Mouse (Mus musculus): ENCODE data around the gene Mafk. TPM values are rescaled to one million over a fixed set of nuclear protein-coding genes. Genes with fewer than 3 reads are reported as not detected.

The Mafk gene
- polyA plus RNA-seq, 1 experiment from 2014 or later, result 18.8 TPM

DNA sequence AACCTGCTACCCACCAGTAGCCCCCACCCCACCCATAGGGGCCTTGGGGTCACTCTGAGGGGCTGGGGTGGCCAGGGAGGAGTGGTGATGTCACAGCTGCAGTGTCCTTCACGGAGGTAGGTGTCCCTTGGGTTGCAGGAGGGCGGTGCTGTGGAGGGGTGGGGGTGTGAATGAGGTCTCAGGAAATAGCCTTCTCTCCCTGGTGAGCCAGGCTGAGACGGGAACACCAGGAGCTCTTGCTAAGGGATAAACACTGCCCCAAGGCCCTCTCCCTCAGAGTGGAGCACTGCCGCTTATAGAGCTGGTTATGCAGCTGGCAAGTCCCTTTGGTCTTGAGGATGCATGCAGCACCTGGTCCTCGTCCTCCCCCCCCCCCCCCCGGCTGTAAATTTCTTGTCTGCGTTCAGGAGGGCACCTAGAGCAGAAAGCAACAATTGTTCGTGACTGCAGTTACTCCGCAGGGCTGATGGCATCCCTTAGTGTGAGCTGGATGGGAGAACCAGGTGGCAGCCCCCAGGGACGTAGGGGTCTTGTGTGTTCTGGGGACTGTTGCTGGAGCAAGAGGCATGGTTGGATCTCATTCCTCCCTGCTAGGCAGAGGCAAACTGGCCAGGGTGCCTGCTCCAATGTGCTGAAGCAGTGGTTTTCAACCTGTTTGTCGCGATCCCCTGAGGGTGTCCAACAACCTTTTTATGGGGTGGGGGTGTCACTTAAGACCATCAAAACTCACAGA is 7.0 kb downstream of the Mafk start:
- no peaks in the 10 kb centered on the region for H3K27me3 ChIP-seq (replicated peaks)
- ATAC-seq (replicated peaks), result peak; percentile 52
- H3K4me2 ChIP-seq, result peak overlapping the region; percentile 85
- H3K4me1 ChIP-seq, result peaks cover 38% of the 10 kb centered on the region
- peak overlapping the region; percentile 95 for H3K27ac ChIP-seq
- H3K36me3 ChIP-seq (replicated peaks), result peaks cover 12% of the 10 kb centered on the region; the same call in 1 of the 2 replicates
- 29% methylated on average over 12 of the region's 12 CpGs for WGBS
- peak overlapping the region; percentile 59 for H3K9ac ChIP-seq
- no peaks in the 10 kb centered on the region for H3K9me3 ChIP-seq
- peak overlapping the region; percentile 42 for H3K4me3 ChIP-seq

DNA sequence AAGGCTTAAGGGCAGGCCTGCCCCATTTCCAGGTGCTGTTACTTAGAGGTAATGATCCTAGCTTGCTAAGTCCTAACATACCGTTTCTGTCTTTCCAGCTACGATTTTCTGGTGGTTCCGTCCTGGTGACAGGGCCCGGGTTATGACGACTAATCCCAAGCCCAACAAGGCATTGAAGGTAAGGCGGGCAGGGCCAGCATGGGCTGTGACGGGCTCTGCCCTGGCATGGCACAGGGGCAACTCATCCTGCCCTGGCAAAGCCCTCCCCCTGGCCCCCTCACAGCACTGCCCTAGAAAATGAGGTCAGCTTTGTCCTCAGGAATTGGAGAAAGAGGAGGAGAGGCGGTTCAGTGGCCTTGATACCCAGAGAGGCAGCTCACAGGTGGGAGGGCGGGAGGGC is 7.7 kb downstream of the Mafk start:
- 89% methylated on average over 9 of the region's 9 CpGs for WGBS
- peak overlapping the region; percentile 95; the same call in 1 of the 2 replicates for H3K27ac ChIP-seq
- H3K4me2 ChIP-seq, result peak overlapping the region; percentile 85
- H3K9ac ChIP-seq, result peak overlapping the region; percentile 59; the same call in 1 of the 2 replicates
- peaks cover 12% of the 10 kb centered on the region; the same call in 1 of the 2 replicates for H3K36me3 ChIP-seq (replicated peaks)
- peaks cover 43% of the 10 kb centered on the region for H3K4me1 ChIP-seq
- H3K4me3 ChIP-seq, result no peak overlapping the region; the same call in 1 of the 2 replicates
- H3K9me3 ChIP-seq, result no peaks in the 10 kb centered on the region
- no peak for ATAC-seq (replicated peaks)
- H3K27me3 ChIP-seq (replicated peaks), result no peaks in the 10 kb centered on the region

DNA sequence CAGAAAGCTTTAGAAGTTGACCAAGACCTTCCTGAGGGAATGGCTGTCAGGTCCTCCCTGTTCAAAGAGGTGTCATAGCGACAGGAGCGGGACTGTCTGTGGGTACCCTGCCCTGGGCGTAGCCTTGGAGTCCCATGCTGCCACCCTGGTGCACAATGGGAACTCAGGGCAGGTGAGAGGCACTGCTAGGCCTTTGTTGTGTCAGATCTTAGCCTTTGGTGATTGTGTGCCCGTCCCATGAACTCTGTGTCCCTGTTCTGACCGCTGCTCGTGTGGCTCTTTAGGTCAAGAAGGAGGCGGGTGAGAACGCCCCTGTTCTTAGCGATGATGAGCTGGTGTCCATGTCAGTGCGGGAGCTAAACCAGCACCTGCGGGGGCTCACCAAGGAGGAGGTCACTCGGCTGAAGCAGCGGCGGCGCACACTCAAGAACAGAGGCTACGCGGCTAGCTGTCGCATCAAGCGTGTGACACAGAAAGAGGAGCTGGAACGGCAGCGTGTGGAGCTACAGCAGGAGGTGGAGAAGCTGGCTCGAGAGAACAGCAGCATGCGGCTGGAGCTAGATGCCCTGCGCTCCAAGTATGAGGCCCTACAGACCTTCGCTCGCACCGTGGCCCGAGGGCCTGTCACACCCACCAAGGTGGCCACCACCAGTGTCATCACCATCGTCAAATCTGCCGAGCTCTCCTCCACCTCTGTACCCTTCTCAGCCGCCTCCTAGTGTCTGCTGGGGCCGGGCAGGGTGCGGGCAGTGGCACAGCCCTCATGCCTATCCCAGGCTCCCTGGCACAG is 8.7 kb downstream of the Mafk start:
- Histone ChIP-seq H3K9me3 (no peaks in the 10 kb centered on the region), H3K4me3 (no peak overlapping the region), H3K4me2 (no peak overlapping the region), H3K27ac (no peak overlapping the region), H3K4me1 (peaks cover 45% of the 10 kb centered on the region), H3K9ac (no peak overlapping the region), H3K36me3 (replicated peaks) (peaks cover 12% of the 10 kb centered on the region; the same call in 1 of the 2 replicates), H3K27me3 (replicated peaks) (no peaks in the 10 kb centered on the region)
- 91% methylated on average over 33 of the region's 33 CpGs for WGBS
- ATAC-seq (replicated peaks), result no peak

DNA sequence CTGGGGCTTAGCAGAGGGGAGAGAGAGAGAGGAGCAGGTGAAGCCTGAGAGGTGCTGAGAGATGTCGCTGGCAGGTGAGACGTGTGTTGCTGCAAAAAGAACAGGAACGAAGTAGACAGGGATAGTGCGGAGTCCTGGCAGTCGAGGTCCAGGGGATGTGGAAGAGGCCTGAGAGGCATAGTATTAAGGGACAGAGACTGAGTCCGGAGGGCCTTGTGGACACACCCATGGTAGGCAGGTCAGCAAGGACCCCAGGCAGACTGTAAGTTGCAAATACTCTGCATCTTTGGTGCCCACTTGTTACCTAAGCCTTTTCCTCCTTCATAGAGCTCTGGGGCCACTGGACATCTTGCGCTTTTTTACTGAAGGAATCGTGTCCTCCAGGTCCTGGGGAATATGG is 9.9 kb downstream of the Mafk start:
- no peaks in the 10 kb centered on the region for H3K27me3 ChIP-seq (replicated peaks)
- WGBS, result 95% methylated on average over 8 of the region's 8 CpGs

DNA sequence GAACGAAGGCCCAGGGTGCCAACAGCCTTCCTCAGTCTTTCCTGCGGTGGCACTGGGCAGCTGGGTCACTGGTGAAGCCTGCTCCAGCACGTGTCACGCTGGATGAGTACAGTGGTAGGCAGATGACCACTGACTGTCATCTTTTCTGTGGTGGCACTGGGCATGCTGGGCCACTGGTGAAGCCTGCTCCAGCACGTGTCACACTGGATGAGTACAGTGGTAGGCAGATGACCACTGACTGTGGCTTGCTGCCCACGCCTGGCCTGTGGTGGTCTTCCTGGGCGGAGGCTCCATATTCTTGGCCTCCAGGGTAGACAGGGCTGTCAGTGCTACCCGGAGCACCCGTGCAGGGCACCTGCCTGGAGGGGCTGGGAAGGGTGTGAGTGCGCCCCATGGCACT is 10.6 kb downstream of the Mafk start:
- H3K4me2 ChIP-seq, result no peak overlapping the region
- peaks cover 12% of the 10 kb centered on the region; the same call in 1 of the 2 replicates for H3K36me3 ChIP-seq (replicated peaks)
- H3K4me3 ChIP-seq, result no peak overlapping the region
- no peak overlapping the region for H3K27ac ChIP-seq
- no peaks in the 10 kb centered on the region for H3K27me3 ChIP-seq (replicated peaks)
- 93% methylated on average over 10 of the region's 10 CpGs for WGBS
- peaks cover 36% of the 10 kb centered on the region for H3K4me1 ChIP-seq
- H3K9ac ChIP-seq, result no peak overlapping the region
- ATAC-seq (replicated peaks), result no peak
- H3K9me3 ChIP-seq, result no peaks in the 10 kb centered on the region

More for the DNA sequence above, 9.9 kb downstream of the Mafk start:
- H3K4me1 ChIP-seq, result peaks cover 42% of the 10 kb centered on the region
- H3K9ac ChIP-seq, result no peak overlapping the region
- no peak for ATAC-seq (replicated peaks)
- H3K27ac ChIP-seq, result no peak overlapping the region
- H3K36me3 ChIP-seq (replicated peaks), result peaks cover 12% of the 10 kb centered on the region; the same call in 1 of the 2 replicates
- H3K4me3 ChIP-seq, result no peak overlapping the region
- no peaks in the 10 kb centered on the region for H3K9me3 ChIP-seq
- no peak overlapping the region for H3K4me2 ChIP-seq

DNA sequence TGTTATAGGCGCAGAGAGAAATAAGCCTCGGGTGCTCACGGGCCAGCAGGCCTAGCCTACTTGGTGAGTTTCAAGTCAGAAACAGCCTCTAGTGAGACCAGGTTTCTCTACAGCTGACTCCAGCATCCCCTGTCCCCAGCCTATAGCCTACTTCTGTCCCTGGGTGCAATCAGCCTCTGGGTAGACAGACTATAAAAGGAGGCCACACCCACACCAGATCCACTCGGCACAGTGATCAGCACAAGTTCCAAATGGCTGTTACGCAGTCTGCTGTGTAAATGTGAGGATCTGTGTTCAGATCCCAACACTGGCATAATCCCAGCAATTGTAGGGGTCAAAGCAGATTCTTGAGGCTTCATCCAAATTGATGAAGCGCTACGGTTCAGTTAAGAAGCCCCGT is 11.9 kb downstream of the Mafk start:
- no peak for ATAC-seq (replicated peaks)
- no peaks in the 10 kb centered on the region for H3K27me3 ChIP-seq (replicated peaks)
- H3K4me1 ChIP-seq, result peaks cover 23% of the 10 kb centered on the region
- peaks cover 12% of the 10 kb centered on the region; the same call in 1 of the 2 replicates for H3K36me3 ChIP-seq (replicated peaks)
- no peak overlapping the region for H3K4me2 ChIP-seq
- no peaks in the 10 kb centered on the region for H3K9me3 ChIP-seq
- no peak overlapping the region for H3K9ac ChIP-seq
- WGBS, result 81% methylated on average over 8 of the region's 8 CpGs
- no peak overlapping the region for H3K27ac ChIP-seq
- H3K4me3 ChIP-seq, result no peak overlapping the region

DNA sequence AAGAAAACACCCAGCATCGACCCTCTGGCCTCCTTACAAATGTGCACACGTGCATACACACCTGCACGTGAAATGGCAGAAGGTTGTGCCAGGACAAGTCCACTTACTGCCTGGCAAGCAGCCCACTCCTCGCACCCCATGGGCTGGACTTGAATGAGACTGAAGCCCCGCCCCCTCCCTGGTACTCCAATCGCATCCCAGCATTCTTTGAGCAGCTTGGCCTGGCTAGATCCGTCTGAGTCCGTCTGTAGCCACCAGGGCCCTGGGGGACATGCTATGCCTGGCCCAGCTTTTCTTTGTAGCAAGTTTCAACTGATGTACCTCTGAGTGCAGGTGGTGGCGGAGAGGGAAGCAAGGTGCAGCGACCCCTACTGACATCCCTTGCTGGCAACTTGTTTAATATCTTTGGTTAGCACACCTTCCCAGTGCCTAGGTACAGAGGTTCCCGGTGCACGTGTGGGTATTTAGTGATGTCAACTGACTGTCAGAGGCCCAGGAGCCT is 12.3 kb downstream of the Mafk start:
- Histone ChIP-seq H3K9ac (no peak overlapping the region), H3K4me2 (no peak overlapping the region), H3K27me3 (replicated peaks) (no peaks in the 10 kb centered on the region), H3K4me1 (peaks cover 18% of the 10 kb centered on the region), H3K9me3 (no peaks in the 10 kb centered on the region), H3K4me3 (no peak overlapping the region), H3K27ac (no peak overlapping the region), H3K36me3 (replicated peaks) (peaks cover 12% of the 10 kb centered on the region; the same call in 1 of the 2 replicates)
- WGBS, result 10% methylated on average over 12 of the region's 12 CpGs
- ATAC-seq (replicated peaks), result peak; percentile 34; the same call in 1 of the 2 replicates

DNA sequence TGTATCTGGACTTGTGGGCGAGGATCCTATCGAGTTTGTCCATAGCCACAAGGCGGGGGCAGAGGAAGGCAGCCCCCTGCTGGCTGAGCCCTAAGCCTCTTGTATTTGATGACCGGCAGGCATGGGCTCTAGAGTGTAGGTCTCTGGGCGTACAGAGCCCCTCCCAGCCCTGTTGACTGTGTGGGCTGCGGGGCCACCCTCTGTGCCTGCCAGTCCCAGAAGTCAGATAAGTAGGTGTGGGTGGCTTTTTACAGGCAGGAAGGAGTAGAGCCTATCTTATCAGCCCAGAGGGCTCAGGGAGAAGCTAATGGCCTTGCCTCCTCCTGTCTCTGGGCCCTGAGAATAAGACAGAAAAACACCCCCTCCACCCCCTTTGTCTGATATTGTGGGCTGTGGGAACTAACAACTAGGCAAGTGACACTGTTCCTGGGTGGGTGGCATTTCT is 12.8 kb downstream of the Mafk start:
- Histone ChIP-seq H3K27ac (no peak overlapping the region), H3K27me3 (replicated peaks) (no peaks in the 10 kb centered on the region), H3K4me3 (no peak overlapping the region), H3K9ac (no peak overlapping the region), H3K4me2 (no peak overlapping the region), H3K36me3 (replicated peaks) (peaks cover 12% of the 10 kb centered on the region; the same call in 1 of the 2 replicates), H3K9me3 (no peaks in the 10 kb centered on the region), H3K4me1 (peaks cover 13% of the 10 kb centered on the region)
- ATAC-seq (replicated peaks), result no peak
- WGBS, result 4% methylated on average over 6 of the region's 6 CpGs

DNA sequence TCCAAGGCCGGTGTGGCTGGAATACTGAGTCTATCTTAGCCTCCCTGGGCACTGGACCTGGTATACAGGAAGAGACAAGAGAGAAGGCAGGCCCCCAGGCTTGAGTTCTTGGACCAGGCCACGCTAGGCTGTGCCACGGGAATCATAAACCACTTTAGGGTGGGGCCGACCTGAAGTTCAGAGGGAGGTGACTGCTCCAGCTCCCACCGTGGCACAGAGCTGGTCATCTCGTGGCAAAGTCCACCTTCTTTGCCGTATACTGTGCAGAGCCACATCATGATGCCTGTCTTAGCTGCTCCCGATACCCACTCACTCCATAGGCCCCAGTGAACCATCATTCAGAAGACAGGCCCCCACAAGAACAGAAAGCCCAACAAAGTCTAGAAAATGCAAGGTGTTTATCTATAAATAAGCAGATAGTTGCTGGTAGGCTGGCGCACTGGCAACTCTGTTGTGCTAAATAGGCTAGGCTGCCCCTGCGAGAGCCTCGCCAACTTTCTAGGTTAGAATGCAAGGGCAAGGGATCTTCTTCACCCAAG is 13.3 kb downstream of the Mafk start:
- Histone ChIP-seq H3K4me1 (peaks cover 8% of the 10 kb centered on the region; the same call in 1 of the 2 replicates), H3K9me3 (no peaks in the 10 kb centered on the region), H3K9ac (no peak overlapping the region), H3K27me3 (replicated peaks) (no peaks in the 10 kb centered on the region), H3K4me2 (no peak overlapping the region), H3K27ac (no peak overlapping the region), H3K36me3 (replicated peaks) (peaks cover 12% of the 10 kb centered on the region; the same call in 1 of the 2 replicates), H3K4me3 (no peak overlapping the region)
- ATAC-seq (replicated peaks), result no peak
- WGBS, result 89% methylated on average over 11 of the region's 11 CpGs

DNA sequence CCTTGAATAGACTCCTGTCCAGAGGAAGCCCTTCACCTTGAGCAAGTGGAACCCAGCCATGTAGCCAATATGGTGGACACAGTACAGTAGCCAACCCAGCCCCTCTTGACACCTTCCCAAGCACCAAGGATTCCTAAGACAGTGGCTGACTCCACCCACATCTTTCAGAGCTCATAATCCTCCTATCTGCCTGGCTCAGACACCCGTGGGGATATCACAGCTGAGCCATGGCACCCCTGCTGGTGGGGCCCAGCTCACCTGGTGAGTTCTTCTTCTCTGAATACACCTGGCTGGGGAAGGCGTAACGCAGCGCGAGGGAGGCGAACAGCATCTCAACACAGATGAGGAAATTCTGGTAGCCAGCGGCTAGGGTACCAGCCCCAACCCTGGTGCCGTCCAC is 14.6 kb downstream of the Mafk start:
- WGBS, result 93% methylated on average over 8 of the region's 8 CpGs
- Histone ChIP-seq H3K27ac (no peak overlapping the region), H3K4me2 (no peak overlapping the region), H3K9ac (no peak overlapping the region), H3K27me3 (replicated peaks) (no peaks in the 10 kb centered on the region), H3K36me3 (replicated peaks) (peaks cover 4% of the 10 kb centered on the region; the same call in 1 of the 2 replicates), H3K9me3 (no peaks in the 10 kb centered on the region), H3K4me1 (peaks cover 6% of the 10 kb centered on the region; the same call in 1 of the 2 replicates), H3K4me3 (no peak overlapping the region)
- no peak for ATAC-seq (replicated peaks)

DNA sequence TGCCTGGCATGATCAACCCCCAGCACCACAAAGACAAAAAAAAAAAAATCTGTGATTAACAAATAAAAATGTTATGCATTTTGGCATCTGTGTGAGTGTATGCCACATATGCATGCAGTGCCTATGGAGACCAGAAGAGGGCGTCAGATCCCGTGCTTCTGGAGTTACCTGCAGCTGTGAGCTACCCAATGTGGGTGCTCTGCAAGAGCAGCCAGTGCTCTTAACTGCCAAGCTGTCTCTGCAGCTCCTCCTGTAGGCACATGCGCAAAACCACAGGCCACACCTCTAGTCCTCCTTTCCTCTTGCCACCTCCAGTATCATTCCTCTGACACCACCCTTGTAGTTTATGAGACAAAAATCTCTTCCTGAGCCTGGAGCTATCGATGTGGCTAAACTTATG is 18.1 kb downstream of the Mafk start:
- no peak overlapping the region for H3K27ac ChIP-seq
- no peak overlapping the region for H3K4me3 ChIP-seq
- no peak overlapping the region for H3K4me2 ChIP-seq
- H3K27me3 ChIP-seq (replicated peaks), result peaks cover 12% of the 10 kb centered on the region
- no peaks in the 10 kb centered on the region for H3K9me3 ChIP-seq
- no peaks in the 10 kb centered on the region for H3K36me3 ChIP-seq (replicated peaks)
- H3K9ac ChIP-seq, result no peak overlapping the region
- no peaks in the 10 kb centered on the region for H3K4me1 ChIP-seq
- 61% methylated on average over 4 of the region's 4 CpGs for WGBS
- ATAC-seq (replicated peaks), result no peak

Data from midbrain, embryonic 15.5 days (tissue).